Mouse (Mus musculus): ENCODE measurements at regions not wholly inside any gene's neighbourhood (a gene's known extent, or its start where the extent isn't known, plus 50 kb on each side); places are given as distances from the start of the nearest gene placed in this dataset.

- TF ChIP-seq CTCF (IDR thresholded peaks at IDR 0.05; ENCODE audit: insufficient read depth, low read depth, low read length) (no peak), POLR2A (IDR thresholded peaks at IDR 0.05; ENCODE audit: insufficient read depth, low read depth, low read length) (no peak)
These were observed 56.7 kb upstream of the Map1b start for GRCm38 (mm10) chr13:99573021-99573420.

Data from olfactory bulb, adult 2 months (tissue).